Mouse (Mus musculus) testis, adult 2 months (tissue): ENCODE data around the gene Zfp866. TPM values are rescaled to one million over a fixed set of nuclear protein-coding genes. Genes with fewer than 3 reads are reported as not detected.

ENCODE experiments used
- H3K27ac ChIP-seq: fragments of 200-500 bp; 2 replicates; pipeline ENCODE4 v1.5.1; 2012; ENCODE audit warnings: low read depth, low read length; ENCODE audit not compliant: control insufficient read depth, insufficient read depth
- H3K27me3 ChIP-seq: fragments of 200-500 bp; 2 replicates; pipeline ENCODE4 v1.6.1; 2012; ENCODE audit warnings: mild to moderate bottlenecking, low read length, moderate library complexity; ENCODE audit not compliant: control insufficient read depth, insufficient read depth
- H3K36me3 ChIP-seq: fragments of 200-500 bp; 2 replicates; pipeline ENCODE4 v1.6.1; 2012; ENCODE audit warnings: mild to moderate bottlenecking, low read length; ENCODE audit not compliant: control insufficient read depth, insufficient read depth
- H3K4me1 ChIP-seq: fragments of 200-500 bp; 2 replicates; pipeline ENCODE4 v1.6.1; 2012; ENCODE audit warnings: low read length; ENCODE audit not compliant: control insufficient read depth, insufficient read depth
- H3K4me3 ChIP-seq: fragments of 200-500 bp; 2 replicates; pipeline ENCODE4 v1.5.1; 2012; ENCODE audit warnings: low read depth, mild to moderate bottlenecking, low read length, moderate library complexity, mixed read lengths; ENCODE audit not compliant: control insufficient read depth
- CTCF ChIP-seq: fragments of 200-500 bp; IDR thresholded peaks from 2 replicates; pipeline ENCODE4 v1.5.1; 2012; ENCODE audit warnings: low read depth, mild to moderate bottlenecking, inconsistent platforms, low read length, moderate library complexity; ENCODE audit not compliant: control insufficient read depth, insufficient read depth, insufficient replicate concordance
- POLR2A ChIP-seq: fragments of 200-500 bp; IDR thresholded peaks from 2 replicates; pipeline ENCODE4 v1.6.1; 2012; ENCODE audit warnings: low read depth, mild to moderate bottlenecking, inconsistent platforms, low read length, moderate library complexity; ENCODE audit not compliant: control insufficient read depth
- polyA plus RNA-seq: library from polyadenylated mRNA; depleted of rRNA; stranded (reverse); fragments of >200 nt; gene quantifications from 2 replicates; pipeline ENCODE4 v1.2.3, GENCODE M21; 2012

Zfp866 gene
- polyA plus RNA-seq, 1 experiment: 8.1 TPM

- TF ChIP-seq POLR2A (no peak), CTCF (no peak)
These were observed 5.9 kb upstream of the Zfp866 start for GRCm38 (mm10) chr8:69796721-69797345.

GRCm38 (mm10) chr8:69794901-69795300, 3.9 kb upstream of the Zfp866 start:
- H3K36me3 ChIP-seq: no peaks in the 10 kb centered on the region; the same call in 1 of the 2 replicates
- H3K27me3 ChIP-seq: no peaks in the 10 kb centered on the region
- TF ChIP-seq POLR2A (no peak), CTCF (no peak)
- no peaks in the 10 kb centered on the region; the same call in 1 of the 2 replicates for H3K4me1 ChIP-seq
- H3K4me3 ChIP-seq: no peak overlapping the region
- H3K27ac ChIP-seq: no peak overlapping the region

More at GRCm38 (mm10) chr8:69796721-69797345, 5.9 kb upstream of the Zfp866 start:
- no peaks in the 10 kb centered on the region for H3K27me3 ChIP-seq
- H3K27ac ChIP-seq: no peak overlapping the region
- H3K4me3 ChIP-seq: no peak overlapping the region
- no peaks in the 10 kb centered on the region; the same call in 1 of the 2 replicates for H3K36me3 ChIP-seq
- H3K4me1 ChIP-seq: no peaks in the 10 kb centered on the region

DNA sequence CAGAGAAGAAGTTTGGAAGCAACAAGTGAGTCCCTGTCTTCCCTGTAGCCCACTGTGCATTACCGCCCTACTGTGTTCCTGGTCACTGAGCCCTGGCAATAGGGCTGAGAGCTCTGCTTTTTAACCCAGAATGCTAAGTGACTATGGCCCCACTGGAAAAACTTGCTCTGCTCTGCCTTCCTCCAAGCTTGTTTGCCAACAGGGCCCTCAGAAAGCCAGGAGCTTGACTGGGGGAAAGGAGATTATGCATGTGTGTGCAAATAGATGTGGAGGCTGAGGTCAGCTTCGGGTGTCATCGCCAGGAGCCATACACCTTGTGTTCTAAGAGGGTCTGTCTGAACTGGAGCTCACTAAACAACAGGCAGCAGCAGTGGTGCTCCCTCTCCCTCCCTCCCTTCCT, 3.1 kb upstream of the Zfp866 start:
- TF ChIP-seq POLR2A (no peak), CTCF (no peak)
- Histone ChIP-seq H3K4me1 (no peaks in the 10 kb centered on the region; the same call in 1 of the 2 replicates), H3K27ac (no peak overlapping the region), H3K4me3 (no peak overlapping the region), H3K36me3 (no peaks in the 10 kb centered on the region; the same call in 1 of the 2 replicates), H3K27me3 (no peaks in the 10 kb centered on the region)

DNA sequence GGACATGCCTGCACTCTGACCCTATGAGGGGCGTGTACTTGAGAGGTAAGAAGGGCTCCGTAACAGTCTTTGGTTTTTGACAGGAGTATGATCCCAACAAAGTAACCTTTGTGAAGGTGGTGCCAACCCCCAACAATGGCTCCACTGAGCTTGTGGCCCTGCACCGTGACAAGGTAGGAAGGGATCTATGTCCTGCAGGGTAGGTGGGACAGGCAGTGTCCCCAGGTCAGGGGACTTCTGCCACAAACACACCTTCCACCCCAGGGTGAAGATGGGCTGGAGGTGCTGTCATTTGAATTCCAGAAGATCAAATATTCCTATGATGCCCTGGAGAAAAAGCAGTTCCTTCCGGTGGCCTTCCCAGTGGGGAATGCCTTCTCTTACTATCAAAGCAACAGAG, 2.7 kb upstream of the Zfp866 start:
- Histone ChIP-seq H3K27me3 (no peaks in the 10 kb centered on the region), H3K4me1 (no peaks in the 10 kb centered on the region; the same call in 1 of the 2 replicates), H3K4me3 (no peak overlapping the region), H3K36me3 (no peaks in the 10 kb centered on the region; the same call in 1 of the 2 replicates), H3K27ac (no peak overlapping the region)
- TF ChIP-seq POLR2A (no peak), CTCF (no peak)

- no peaks in the 10 kb centered on the region; the same call in 1 of the 2 replicates for H3K4me1 ChIP-seq
- H3K27ac ChIP-seq: peak overlapping the region; percentile 90
- H3K27me3 ChIP-seq: no peaks in the 10 kb centered on the region
- no peak; the same call in 1 of the 2 replicates for TF ChIP-seq POLR2A
- no peak for TF ChIP-seq CTCF
- peak overlapping the region; percentile 97 for H3K4me3 ChIP-seq
- no peaks in the 10 kb centered on the region; the same call in 1 of the 2 replicates for H3K36me3 ChIP-seq
These were observed 564 bp upstream of the Zfp866 start for GRCm38 (mm10) chr8:69791415-69792068.

GRCm38 (mm10) chr8:69790364-69790763, 614 bp downstream of the Zfp866 start:
- H3K27me3 ChIP-seq: no peaks in the 10 kb centered on the region
- TF ChIP-seq CTCF (no peak), POLR2A (no peak)
- no peaks in the 10 kb centered on the region; the same call in 1 of the 2 replicates for H3K36me3 ChIP-seq
- H3K27ac ChIP-seq: peak overlapping the region; percentile 97
- H3K4me1 ChIP-seq: no peaks in the 10 kb centered on the region; the same call in 1 of the 2 replicates
- peak overlapping the region; percentile 97 for H3K4me3 ChIP-seq

DNA sequence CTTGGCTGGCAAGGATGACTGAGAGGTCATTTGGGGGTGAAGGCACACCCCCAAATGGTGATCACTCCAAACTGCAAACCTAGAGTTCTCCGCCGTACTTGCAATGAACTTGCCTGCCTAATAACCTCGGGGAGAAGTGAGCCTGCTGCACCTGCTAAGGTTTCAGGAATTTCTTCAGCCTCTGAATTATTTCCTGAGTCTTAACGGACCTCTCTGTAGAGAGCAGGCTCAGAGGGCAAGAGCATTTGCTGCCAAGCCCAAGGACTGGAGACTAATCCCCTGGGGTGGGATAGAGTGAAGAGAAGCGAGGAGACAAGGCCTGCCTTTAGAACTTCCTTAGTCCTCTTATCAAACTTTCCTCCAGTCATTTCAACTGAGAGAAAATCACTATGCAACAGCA, 1.2 kb downstream of the Zfp866 start:
- no peak overlapping the region for H3K4me3 ChIP-seq
- H3K36me3 ChIP-seq: no peaks in the 10 kb centered on the region
- TF ChIP-seq CTCF (no peak), POLR2A (no peak)
- H3K4me1 ChIP-seq: no peaks in the 10 kb centered on the region; the same call in 1 of the 2 replicates
- no peak overlapping the region for H3K27ac ChIP-seq
- H3K27me3 ChIP-seq: no peaks in the 10 kb centered on the region
